Mouse (Mus musculus): ENCODE measurements at regions not wholly inside any gene's neighbourhood (a gene's known extent, or its start where the extent isn't known, plus 50 kb on each side); places are given as distances from the start of the nearest gene placed in this dataset.

- TF ChIP-seq GATA1 (IDR thresholded peaks at IDR 0.05; ENCODE audit: borderline replicate concordance, low read length), result no peak
- no peak for TF ChIP-seq FLI1 (IDR thresholded peaks at IDR 0.05; ENCODE audit: low read length)
- no peaks in the 10 kb centered on the region for H3K9me3 ChIP-seq
Measured at GRCm38 (mm10) chr7:134525461-134525860, 140.0 kb upstream of the D7Ertd443e start.

DNA sequence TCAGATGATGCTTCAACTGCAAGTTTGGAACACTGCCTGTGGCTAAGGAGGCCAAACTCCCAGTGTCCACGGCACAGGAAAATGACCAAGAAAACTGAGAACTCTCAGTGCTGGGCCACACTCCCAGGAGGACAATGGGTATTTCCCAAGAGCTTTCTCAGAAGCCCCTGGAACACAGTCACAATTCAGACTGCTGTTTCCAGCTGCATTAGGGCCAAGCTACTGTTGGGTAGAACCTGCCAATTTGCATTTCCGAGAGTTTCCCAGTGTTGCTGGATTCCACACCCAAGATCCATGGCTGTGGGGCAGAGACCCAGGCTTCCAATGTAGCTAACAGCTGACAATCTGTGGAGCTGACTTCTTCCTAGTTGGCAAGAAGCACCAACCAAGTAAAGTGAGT lies 141.9 kb upstream of the D7Ertd443e start:
- H3K4me1 ChIP-seq, result peaks cover 37% of the 10 kb centered on the region
- H3K4me3 ChIP-seq (replicated peaks), result no peak overlapping the region
- TF ChIP-seq GATA1 (IDR thresholded peaks at IDR 0.05; ENCODE audit: borderline replicate concordance, low read length) (no peak), FLI1 (IDR thresholded peaks at IDR 0.05; ENCODE audit: low read length) (no peak)
- peaks cover 5% of the 10 kb centered on the region for H3K9me3 ChIP-seq
- no peaks in the 10 kb centered on the region for H3K27me3 ChIP-seq (replicated peaks)
- no peaks in the 10 kb centered on the region for H3K36me3 ChIP-seq (replicated peaks; ENCODE audit: low read length)

More at GRCm38 (mm10) chr7:134525461-134525860, 140.0 kb upstream of the D7Ertd443e start:
- no peaks in the 10 kb centered on the region for H3K36me3 ChIP-seq (replicated peaks; ENCODE audit: low read length)
- no peaks in the 10 kb centered on the region for H3K27me3 ChIP-seq (replicated peaks)
- H3K4me1 ChIP-seq, result peaks cover 44% of the 10 kb centered on the region
- no peak overlapping the region for H3K4me3 ChIP-seq (replicated peaks)

- no peaks in the 10 kb centered on the region for H3K36me3 ChIP-seq (replicated peaks; ENCODE audit: low read length)
- peaks cover 5% of the 10 kb centered on the region for H3K9me3 ChIP-seq
- H3K4me3 ChIP-seq (replicated peaks), result no peak overlapping the region
- TF ChIP-seq FLI1 (IDR thresholded peaks at IDR 0.05; ENCODE audit: low read length), result no peak
- peaks cover 30% of the 10 kb centered on the region for H3K4me1 ChIP-seq
- H3K27me3 ChIP-seq (replicated peaks), result no peaks in the 10 kb centered on the region
Measured at GRCm38 (mm10) chr7:134528026-134528425, 142.4 kb upstream of the Dock1 start.

GRCm38 (mm10) chr7:134534821-134535220 lies 135.6 kb upstream of the Dock1 start:
- TF ChIP-seq GATA1 (IDR thresholded peaks at IDR 0.05; ENCODE audit: borderline replicate concordance, low read length), result no peak
- TF ChIP-seq FLI1 (IDR thresholded peaks at IDR 0.05; ENCODE audit: low read length), result no peak

DNA sequence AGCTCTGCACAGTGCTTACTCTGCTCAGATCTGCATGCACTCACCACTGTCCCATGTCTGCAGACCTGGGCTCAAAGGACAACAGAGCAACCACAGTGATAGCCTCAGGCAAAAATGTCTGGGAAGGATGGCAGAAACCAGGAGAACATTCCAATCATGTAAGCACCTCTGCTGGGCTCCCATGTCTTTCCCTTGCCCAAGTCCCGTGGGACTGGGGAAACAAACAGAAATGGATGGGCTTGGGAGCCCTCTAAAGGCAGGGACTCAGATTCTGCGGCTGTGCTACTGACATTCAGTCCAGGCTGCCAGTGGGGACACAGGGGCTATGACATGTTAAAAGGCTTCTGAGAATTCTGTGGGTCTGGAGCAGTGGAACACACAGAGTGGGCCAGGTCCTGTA lies 128.8 kb upstream of the Dock1 start:
- Histone ChIP-seq H3K36me3 (replicated peaks; ENCODE audit: low read length) (no peaks in the 10 kb centered on the region), H3K4me1 (peaks cover 5% of the 10 kb centered on the region), H3K27me3 (replicated peaks) (peaks cover 20% of the 10 kb centered on the region), H3K9me3 (peaks cover 24% of the 10 kb centered on the region), H3K4me3 (replicated peaks) (no peak overlapping the region)
- TF ChIP-seq GATA1 (IDR thresholded peaks at IDR 0.05; ENCODE audit: borderline replicate concordance, low read length) (no peak), FLI1 (IDR thresholded peaks at IDR 0.05; ENCODE audit: low read length) (no peak)

More at GRCm38 (mm10) chr7:134534821-134535220, 135.6 kb upstream of the Dock1 start:
- Histone ChIP-seq H3K36me3 (replicated peaks; ENCODE audit: low read length) (no peaks in the 10 kb centered on the region), H3K27me3 (replicated peaks) (no peaks in the 10 kb centered on the region), H3K4me3 (replicated peaks) (no peak overlapping the region), H3K9me3 (peaks cover 5% of the 10 kb centered on the region), H3K4me1 (peaks cover 5% of the 10 kb centered on the region)

DNA sequence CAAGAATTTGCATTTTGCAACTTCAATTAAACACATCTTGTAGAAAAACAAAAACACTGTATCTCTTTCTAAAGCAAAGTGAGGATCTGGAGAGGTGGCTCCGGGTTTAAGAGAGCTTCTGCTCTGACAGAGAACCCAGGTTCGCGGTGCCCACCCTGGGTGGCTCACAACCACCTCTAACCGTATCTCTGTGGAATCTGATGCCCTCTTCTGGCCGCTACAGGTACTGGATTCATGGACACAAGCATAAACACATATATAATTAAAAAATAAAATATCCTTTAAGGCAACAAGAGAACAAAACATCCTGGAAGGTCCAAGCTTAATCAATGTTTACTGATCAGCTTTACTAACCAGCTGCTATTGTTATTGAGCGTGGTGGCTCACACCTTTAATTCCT lies 124.3 kb upstream of the Dock1 start:
- Histone ChIP-seq H3K36me3 (replicated peaks; ENCODE audit: low read length) (no peaks in the 10 kb centered on the region), H3K4me1 (no peaks in the 10 kb centered on the region), H3K4me3 (replicated peaks) (no peak overlapping the region), H3K9me3 (peaks cover 24% of the 10 kb centered on the region), H3K27me3 (replicated peaks) (peaks cover 24% of the 10 kb centered on the region)
- TF ChIP-seq GATA1 (IDR thresholded peaks at IDR 0.05; ENCODE audit: borderline replicate concordance, low read length) (no peak), FLI1 (IDR thresholded peaks at IDR 0.05; ENCODE audit: low read length) (no peak)

DNA sequence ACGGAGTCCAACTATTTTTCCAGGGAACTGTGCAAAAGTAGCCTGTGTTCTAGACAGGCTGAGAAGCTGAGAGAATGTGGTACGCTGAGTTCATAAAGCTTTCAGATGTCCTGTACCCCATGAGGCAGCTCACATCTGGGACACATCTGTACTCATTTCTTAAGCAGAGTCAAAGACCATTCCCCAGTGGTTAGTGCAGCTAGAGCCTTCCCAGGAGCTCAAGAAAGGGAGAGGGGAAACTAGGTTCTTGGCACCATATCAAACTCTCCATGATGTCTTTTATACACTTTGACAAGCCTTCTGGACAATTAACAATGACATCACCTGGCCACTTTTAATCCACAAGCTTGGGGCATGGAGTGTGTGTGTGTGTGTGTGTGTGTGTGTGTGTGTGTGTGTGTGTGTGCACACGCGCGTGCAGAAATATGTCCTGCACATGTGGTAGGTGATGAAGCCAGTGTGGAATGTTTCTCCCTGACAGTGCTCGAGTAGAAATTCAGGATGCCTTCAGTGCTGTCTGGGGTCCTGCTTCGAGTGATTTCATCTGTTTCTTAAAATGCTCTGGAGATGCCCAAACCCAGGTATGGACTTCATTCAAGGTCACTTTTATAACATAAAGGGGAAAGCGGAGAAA lies 121.1 kb upstream of the Dock1 start:
- Histone ChIP-seq H3K9me3 (peaks cover 7% of the 10 kb centered on the region; the same call in 1 of the 2 replicates), H3K36me3 (replicated peaks; ENCODE audit: low read length) (no peaks in the 10 kb centered on the region), H3K4me1 (no peaks in the 10 kb centered on the region), H3K4me3 (replicated peaks) (no peak overlapping the region), H3K27me3 (replicated peaks) (peaks cover 13% of the 10 kb centered on the region)
- no peak for TF ChIP-seq FLI1 (IDR thresholded peaks at IDR 0.05; ENCODE audit: low read length)
- TF ChIP-seq GATA1 (IDR thresholded peaks at IDR 0.05; ENCODE audit: borderline replicate concordance, low read length), result no peak

- H3K9me3 ChIP-seq, result peaks cover 6% of the 10 kb centered on the region; the same call in 1 of the 2 replicates
- TF ChIP-seq FLI1 (IDR thresholded peaks at IDR 0.05; ENCODE audit: low read length) (no peak), GATA1 (IDR thresholded peaks at IDR 0.05; ENCODE audit: borderline replicate concordance, low read length) (no peak)
- no peaks in the 10 kb centered on the region for H3K36me3 ChIP-seq (replicated peaks; ENCODE audit: low read length)
- peaks cover 14% of the 10 kb centered on the region for H3K27me3 ChIP-seq (replicated peaks)
- no peaks in the 10 kb centered on the region for H3K4me1 ChIP-seq
- H3K4me3 ChIP-seq (replicated peaks), result no peak overlapping the region
Measured at GRCm38 (mm10) chr7:134550221-134550809, 120.1 kb upstream of the Dock1 start.

- Histone ChIP-seq H3K36me3 (replicated peaks; ENCODE audit: low read length) (no peaks in the 10 kb centered on the region), H3K4me3 (replicated peaks) (no peak overlapping the region), H3K27me3 (replicated peaks) (peaks cover 12% of the 10 kb centered on the region), H3K4me1 (peaks cover 13% of the 10 kb centered on the region), H3K9me3 (no peaks in the 10 kb centered on the region)
- TF ChIP-seq FLI1 (IDR thresholded peaks at IDR 0.05; ENCODE audit: low read length) (no peak), GATA1 (IDR thresholded peaks at IDR 0.05; ENCODE audit: borderline replicate concordance, low read length) (no peak)
Measured at GRCm38 (mm10) chr7:134552051-134552451, 118.4 kb upstream of the Dock1 start.

GRCm38 (mm10) chr7:134556061-134556460 lies 114.4 kb upstream of the Dock1 start:
- Histone ChIP-seq H3K36me3 (replicated peaks; ENCODE audit: low read length) (no peaks in the 10 kb centered on the region), H3K27me3 (replicated peaks) (peaks cover 13% of the 10 kb centered on the region), H3K4me3 (replicated peaks) (no peak overlapping the region), H3K4me1 (peaks cover 17% of the 10 kb centered on the region), H3K9me3 (peaks cover 14% of the 10 kb centered on the region)
- TF ChIP-seq GATA1 (IDR thresholded peaks at IDR 0.05; ENCODE audit: borderline replicate concordance, low read length) (no peak), FLI1 (IDR thresholded peaks at IDR 0.05; ENCODE audit: low read length) (no peak)
